8 mouse cellular contexts compared by ENCODE assay signal in genomic region chr11:51755621-51756311, GRCm38 (mm10). TPM values are rescaled to one million over a fixed set of nuclear protein-coding genes. Genes with fewer than 3 reads are reported as not detected.
A peak's percentile ranks its signal among the peaks of the same experiment; 100 is the strongest.
DNase-seq lines count a peak whose midpoint lies in the region; ATAC-seq and TF ChIP-seq lines count a peak whose summit lies in the region.

No protein-coding gene starts in this region.

- TF ChIP-seq CTCF in G1E (IDR thresholded peaks at IDR 0.05; ENCODE audit: low read depth, low read length), result no peak
- TF ChIP-seq CTCF in embryonic fibroblast, embryonic 13.5 days (IDR thresholded peaks at IDR 0.05; ENCODE audit: borderline replicate concordance, insufficient read depth, low read length), result no peak

- H3K9ac ChIP-seq in heart, embryonic 14.5 days (ENCODE audit: low read length), result peak overlapping the region; percentile 93
- H3K9ac ChIP-seq in lung, embryonic 15.5 days, result peak overlapping the region; percentile 97

- peak overlapping the region; percentile 57 to 91 for H3K4me3 ChIP-seq in heart, embryonic 14.5 days (ENCODE audit: control insufficient read depth in 1 of 2, insufficient read depth in 1 of 2, low read depth in 1 of 2, low read length in 2 of 2)
- peak overlapping the region; percentile 96 for H3K4me3 ChIP-seq in G1E (ENCODE audit: low read depth, low read length)
- H3K4me3 ChIP-seq in embryonic fibroblast, embryonic 13.5 days (ENCODE audit: insufficient read depth, low read length), result peak overlapping the region; percentile 94
- H3K4me3 ChIP-seq in lung, embryonic 15.5 days, result peak overlapping the region; percentile 98

- H3K27me3 ChIP-seq in heart, embryonic 14.5 days (ENCODE audit: control insufficient read depth, insufficient read depth, low read length), result no peaks in the 10 kb centered on the region; the same call in 1 of the 2 replicates
- no peaks in the 10 kb centered on the region for H3K27me3 ChIP-seq in G1E (ENCODE audit: insufficient read depth, low read length)
- no peaks in the 10 kb centered on the region for H3K27me3 ChIP-seq in lung, embryonic 15.5 days
- no peaks in the 10 kb centered on the region for H3K27me3 ChIP-seq in splenic B cell, adult 2 months (ENCODE audit: control insufficient read depth, insufficient read depth, low read length, poor library complexity, severe bottlenecking)

- H3K9me3 ChIP-seq in heart, embryonic 14.5 days (ENCODE audit: control insufficient read depth, low read length), result no peaks in the 10 kb centered on the region
- no peaks in the 10 kb centered on the region for H3K9me3 ChIP-seq in G1E (replicated peaks)
- no peaks in the 10 kb centered on the region for H3K9me3 ChIP-seq in lung, embryonic 15.5 days

- no peak for TF ChIP-seq POLR2A in embryonic fibroblast, embryonic 13.5 days (IDR thresholded peaks at IDR 0.05; ENCODE audit: low read depth, low read length)

- peak; percentile 48 for ATAC-seq in heart, embryonic 14.5 days (ENCODE audit: insufficient number of reproducible peaks, insufficient read depth, low FRiP score, low read depth)
- ATAC-seq in G1E (ENCODE audit: extremely low read depth, insufficient number of reproducible peaks, low FRiP score, poor library complexity, severe bottlenecking), result no peak
- ATAC-seq in lung, embryonic 15.5 days (ENCODE audit: borderline replicate concordance, extremely low read depth, low FRiP score, low TSS enrichment), result peak; percentile 73; the same call in 1 of the 2 replicates

- H3K36me3 ChIP-seq in heart, embryonic 14.5 days (ENCODE audit: control insufficient read depth, insufficient read depth, low read length), result peaks cover 3% of the 10 kb centered on the region; the same call in 1 of the 2 replicates
- H3K36me3 ChIP-seq in G1E (replicated peaks), result peaks cover 25% of the 10 kb centered on the region
- H3K36me3 ChIP-seq in lung, embryonic 15.5 days, result no peaks in the 10 kb centered on the region
- no peaks in the 10 kb centered on the region for H3K36me3 ChIP-seq in splenic B cell, adult 2 months (ENCODE audit: control insufficient read depth, insufficient read depth, low read length, poor library complexity, severe bottlenecking)

- WGBS in heart, embryonic 14.5 days, result under 1% methylated on average over 46 of the region's 46 CpGs
- WGBS in lung, embryonic 15.5 days, result under 1% methylated on average over 46 of the region's 46 CpGs

- no peak for DNase-seq in heart, adult 11 months
- DNase-seq in G1E (ENCODE audit: low spot score), result peak; percentile 51
- peak; percentile 73 for DNase-seq in induced T-regulatory cell, adult 2 months (ENCODE audit: low read depth)
- DNase-seq in splenic B cell, adult 2 months (ENCODE audit: low read depth, low spot score), result peak; percentile 62
- no peak for DNase-seq in layer of hippocampus, postnatal 36 days

- peaks cover 5 to 7% of the 10 kb centered on the region in 2 experiments for H3K4me1 ChIP-seq in heart, embryonic 14.5 days (ENCODE audit: control insufficient read depth in 2 of 2, insufficient read depth in 2 of 2, low read length in 2 of 2)
- peaks cover 56% of the 10 kb centered on the region for H3K4me1 ChIP-seq in G1E (ENCODE audit: insufficient read depth, low read depth, low read length)
- H3K4me1 ChIP-seq in embryonic fibroblast, embryonic 13.5 days (ENCODE audit: control insufficient read depth, insufficient read depth, low read length), result peaks cover 4% of the 10 kb centered on the region; the same call in 1 of the 2 replicates
- H3K4me1 ChIP-seq in lung, embryonic 15.5 days, result peaks cover 15% of the 10 kb centered on the region

- peak overlapping the region; percentile 94 for H3K4me2 ChIP-seq in heart, embryonic 14.5 days (ENCODE audit: low read length)
- peak overlapping the region; percentile 68 for H3K4me2 ChIP-seq in lung, embryonic 15.5 days

- peak overlapping the region; percentile 8 to 83 for H3K27ac ChIP-seq in heart, embryonic 14.5 days (replicated peaks in 1 of 2; ENCODE audit: control insufficient read depth in 1 of 2, insufficient read depth in 1 of 2, low read depth in 2 of 2, low read length in 2 of 2)
- H3K27ac ChIP-seq in embryonic fibroblast, embryonic 13.5 days (ENCODE audit: insufficient read depth, low read length), result peak overlapping the region; percentile 41
- peak overlapping the region; percentile 61 for H3K27ac ChIP-seq in lung, embryonic 15.5 days

RNA-seq across cellular contexts. Expression of gene Sec24a, which starts 7.7 kb away (rescaled TPM):
- polyA plus RNA-seq in heart, embryonic 14.5 days (2014; fragmentation: Nextera tagmentation; extraction: Ambion mirVana), result 12.0 and 12.3 TPM in 2 replicates
- total RNA-seq in G1E (2014; fragmentation: Nextera tagmentation) (35.7 and 40.9 TPM in 2 replicates), G1E (2017) (7.7 and 8.2 TPM in 2 replicates)
- polyA plus RNA-seq in G1E (2012), result 22.4 and 24.7 TPM in 2 replicates
- 42.0 and 46.5 TPM in 2 replicates for polyA plus RNA-seq in embryonic fibroblast, embryonic 13.5 days (2011; ENCODE audit: insufficient read length, low read depth, missing spikeins)
- polyA plus RNA-seq in lung, embryonic 15.5 days (2015; fragmentation: Nextera tagmentation; extraction: Ambion mirVana), result 10.6 and 12.6 TPM in 2 replicates
- total RNA-seq in layer of hippocampus, postnatal 36 days (2021), result 10 to 100 TPM; 18.4 to 23.0 TPM

RNA-seq across cellular contexts. Expression of gene Sar1b, which starts 7.7 kb away (rescaled TPM):
- 140 and 148 TPM in 2 replicates for polyA plus RNA-seq in heart, embryonic 14.5 days (2014; fragmentation: Nextera tagmentation; extraction: Ambion mirVana)
- total RNA-seq in G1E (2014; fragmentation: Nextera tagmentation) (103 and 125 TPM in 2 replicates), G1E (2017) (58.7 and 59.2 TPM in 2 replicates)
- polyA plus RNA-seq in G1E (2012), result 2.9 and 4.0 TPM in 2 replicates
- 68.5 and 73.9 TPM in 2 replicates for polyA plus RNA-seq in embryonic fibroblast, embryonic 13.5 days (2011; ENCODE audit: insufficient read length, low read depth, missing spikeins)
- 104 and 120 TPM in 2 replicates for polyA plus RNA-seq in lung, embryonic 15.5 days (2015; fragmentation: Nextera tagmentation; extraction: Ambion mirVana)
- total RNA-seq in layer of hippocampus, postnatal 36 days (2021), result 10 to 100 TPM; 65.6 to 77.6 TPM

Comparison
In these comparisons a context has a peak if more than half of its experiments do, and no peak if none do; other contexts are left out.
1. DNase-seq: peak in G1E (single experiment), induced T-regulatory cell, adult 2 months (single experiment) and splenic B cell, adult 2 months (single experiment); none in heart, adult 11 months (single experiment) and layer of hippocampus, postnatal 36 days (0 of 2).
2. RNA of gene Sar1b, which starts 7.7 kb away (polyA plus RNA-seq): 140 to 148 TPM in heart, embryonic 14.5 days, 104 to 120 TPM in lung, embryonic 15.5 days and 68.5 to 73.9 TPM in embryonic fibroblast, embryonic 13.5 days; 2.9 to 4.0 TPM in G1E; every median in the first group is over 10 times any median in the second.
3. Peak in every context shown above with its lines, with median percentiles within 50 percentile points of each other: H3K27ac ChIP-seq and H3K4me3 ChIP-seq.